Mouse (Mus musculus): Measurements from ENCODE around the gene Arhgef12.

DNA sequence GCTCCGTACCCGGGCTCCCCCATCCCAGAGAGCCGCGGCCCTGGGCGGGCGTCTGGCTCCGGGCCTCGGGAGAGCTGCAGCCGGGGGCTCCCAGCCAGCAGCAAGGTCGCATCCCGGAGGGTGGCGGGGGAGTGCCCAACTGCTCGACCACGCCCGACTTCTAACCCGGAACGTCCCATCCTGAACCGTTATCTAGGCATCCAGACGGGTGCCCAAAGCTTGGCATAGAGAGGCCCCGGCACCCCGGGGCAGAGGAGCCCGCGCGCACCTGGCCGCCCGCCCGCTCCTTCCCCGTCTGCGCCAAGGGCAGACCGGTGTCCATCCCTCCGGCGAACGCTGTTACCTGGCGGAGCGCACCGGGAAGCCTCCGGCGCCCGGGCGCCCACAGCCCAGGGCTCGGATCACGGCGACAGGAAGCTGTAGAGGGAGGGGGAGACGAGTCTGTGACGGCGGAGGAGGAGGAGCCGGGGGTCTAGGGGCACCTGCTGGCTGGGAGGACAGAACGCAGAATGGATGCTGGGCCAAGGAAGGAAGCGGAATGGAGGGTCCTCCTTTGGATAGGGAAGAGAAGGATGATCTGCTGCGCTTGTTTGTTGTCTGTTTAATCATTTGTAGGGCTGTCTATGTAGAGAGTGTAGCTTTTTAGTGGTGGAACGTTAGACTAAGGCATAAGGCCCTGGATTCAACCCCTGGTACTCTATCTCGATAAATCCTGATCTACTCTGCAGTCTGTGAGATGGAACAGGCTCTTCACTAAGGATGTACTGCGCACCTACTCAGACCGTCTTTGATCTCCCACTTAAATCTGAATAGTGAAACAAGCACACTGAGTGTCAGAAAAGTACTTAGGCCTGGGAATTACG is 9.3 kb upstream of the Arhgef12 start, which contains the start of gene Tmem136:
- TF ChIP-seq POLR2A (IDR thresholded peaks at IDR 0.05; ENCODE audit: control insufficient read depth, extremely low read depth, insufficient read depth, low read length, poor library complexity) (no peak), CTCF (IDR thresholded peaks at IDR 0.05; ENCODE audit: borderline replicate concordance, control insufficient read depth, extremely low read depth, insufficient read depth, low read length, poor library complexity) (no peak)
